Mouse (Mus musculus) kidney, postnatal 10 days (tissue): ENCODE measurements at regions not wholly inside any gene's neighbourhood (a gene's known extent, or its start where the extent isn't known, plus 50 kb on each side); places are given as distances from the start of the nearest gene placed in this dataset.

Source experiments
- DNase-seq: peaks from one replicate; pipeline ENCODE4 v3.0.0; 2021; ENCODE audit warnings: mixed read lengths

DNA sequence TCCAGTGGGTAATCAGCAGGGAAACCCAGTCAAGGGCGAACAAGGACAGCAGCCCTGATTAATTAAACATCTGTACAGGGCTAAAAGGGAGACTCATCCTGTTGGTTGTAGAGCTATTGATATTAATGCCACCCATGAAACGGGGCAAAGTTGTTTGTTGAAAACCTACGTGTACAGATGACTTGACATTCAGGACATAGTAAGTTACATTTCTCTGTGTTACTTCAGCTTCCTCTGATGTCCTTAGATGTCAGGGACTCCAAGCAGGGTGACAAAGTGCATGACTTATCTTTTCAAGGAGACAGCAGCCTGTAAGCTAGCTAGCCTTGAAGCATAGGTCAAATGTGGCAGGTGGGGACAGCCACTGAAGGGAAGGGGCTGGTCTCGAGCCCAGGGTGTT lies 390.5 kb downstream of the Ccdc171 start:
- no peak for DNase-seq

- no peak for DNase-seq
Measured at GRCm38 (mm10) chr4:83917009-83917408, 391.7 kb downstream of the Ccdc171 start.

GRCm38 (mm10) chr4:83918093-83918492 lies 392.7 kb downstream of the Ccdc171 start:
- DNase-seq, result no peak

- DNase-seq, result no peak
Measured at GRCm38 (mm10) chr4:83919041-83919440, 393.7 kb downstream of the Ccdc171 start.

DNA sequence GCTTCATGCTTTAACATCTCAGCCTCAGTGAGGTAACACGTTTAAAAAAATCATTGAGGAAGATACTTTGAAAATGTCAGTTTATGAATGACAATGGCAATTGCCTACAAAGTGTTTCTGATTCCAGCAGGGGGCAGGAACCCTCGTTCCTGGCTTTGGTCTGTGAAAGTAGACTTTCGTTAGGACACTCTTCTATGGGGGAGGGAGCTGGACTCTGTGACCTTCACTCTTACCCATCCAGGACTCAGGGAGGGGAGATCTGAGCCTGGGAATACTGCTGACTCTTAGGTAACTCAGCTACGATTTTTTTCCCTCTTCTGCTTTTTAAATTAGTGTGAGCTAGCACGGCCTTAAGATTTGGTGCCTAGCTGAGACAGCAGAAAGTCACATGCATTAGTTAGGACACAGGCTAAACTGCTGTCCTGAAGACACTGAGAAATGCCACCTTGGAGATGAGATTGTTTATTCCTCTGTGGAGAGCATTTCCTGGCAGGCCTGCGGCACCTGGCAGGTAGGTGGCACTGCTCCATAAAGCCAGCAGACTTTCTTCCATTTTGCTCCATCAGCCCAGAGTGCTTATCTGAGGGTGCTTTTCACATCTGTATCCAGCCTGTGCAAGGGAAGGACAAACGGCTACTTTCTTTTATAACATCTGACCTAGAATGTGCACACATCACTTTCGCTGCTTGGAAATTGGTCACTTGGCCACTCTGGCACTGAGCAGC lies 399.9 kb downstream of the Ccdc171 start:
- peak; percentile 34 for DNase-seq

GRCm38 (mm10) chr4:83926195-83926731 lies 400.9 kb downstream of the Ccdc171 start:
- DNase-seq, result no peak

- no peak for DNase-seq
Measured at GRCm38 (mm10) chr4:83931897-83932654, 406.7 kb downstream of the Ccdc171 start.

DNA sequence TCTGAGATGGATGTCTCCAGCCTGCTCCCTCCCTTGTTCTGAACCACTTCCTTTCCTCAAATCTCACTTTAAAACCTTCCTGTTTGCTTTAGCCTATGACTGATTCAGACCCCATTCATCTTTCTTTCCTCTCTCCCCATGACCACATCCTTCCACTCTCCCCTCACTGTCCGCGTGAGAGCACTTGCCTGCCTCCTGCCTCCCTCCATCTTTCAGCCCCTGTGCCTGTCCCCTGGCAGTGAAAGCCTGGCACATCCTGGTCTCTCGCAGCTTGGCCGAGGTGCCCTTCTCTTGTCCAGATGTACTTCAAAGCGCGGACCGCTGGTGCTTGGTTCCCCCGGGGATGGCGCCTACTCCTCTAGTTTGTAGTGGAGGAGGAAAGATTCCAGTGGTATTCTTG lies 416.3 kb downstream of the Ccdc171 start:
- DNase-seq, result peak; percentile 13

DNA sequence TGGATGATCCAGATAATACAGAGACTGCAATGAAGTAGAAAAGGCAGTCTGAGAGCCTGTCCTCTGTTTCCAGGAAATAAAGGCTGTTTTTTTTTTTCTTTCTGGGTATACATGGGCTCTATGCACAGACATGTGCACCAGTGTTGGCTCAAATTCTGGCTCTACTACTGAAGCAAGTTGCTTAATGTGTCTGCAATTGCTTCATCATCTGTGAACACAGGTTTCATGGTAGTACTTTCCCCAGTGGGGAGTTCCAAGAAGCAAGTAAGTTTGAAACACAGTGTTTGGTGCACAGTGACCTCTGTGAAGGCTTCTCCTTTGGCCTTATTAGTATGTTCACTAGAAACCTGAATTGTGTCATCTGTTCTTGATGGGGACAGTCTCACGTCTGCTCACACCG lies 424.3 kb downstream of the Ccdc171 start:
- DNase-seq, result no peak

DNA sequence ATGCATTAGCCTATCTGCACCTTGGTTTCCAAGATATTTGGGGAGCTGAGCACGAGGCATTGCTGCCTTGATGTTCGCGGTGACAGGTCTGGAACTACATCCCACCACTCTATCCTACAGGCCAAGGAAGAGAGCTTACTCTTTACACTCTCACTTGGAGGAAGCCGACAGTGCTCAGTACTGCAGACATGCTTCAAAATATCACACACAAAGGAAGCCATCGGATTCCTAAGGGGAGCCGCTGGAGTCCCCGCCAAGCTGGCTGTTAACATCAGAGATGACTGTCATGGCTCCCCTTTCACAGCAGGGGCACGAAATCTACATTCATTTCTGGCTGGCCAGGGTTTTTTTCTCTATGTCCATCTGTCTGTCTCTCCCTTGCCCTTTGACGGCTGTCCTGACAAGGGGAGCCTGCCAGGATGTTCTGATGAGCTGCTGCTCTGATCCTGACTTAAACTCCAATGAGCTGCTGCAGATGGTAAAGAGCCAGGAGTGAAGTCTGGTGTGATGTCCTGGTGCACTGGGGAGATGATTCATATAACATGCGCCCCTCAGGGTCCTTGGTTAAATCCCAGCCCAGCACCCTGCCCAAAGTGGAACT lies 425.6 kb downstream of the Ccdc171 start:
- no peak for DNase-seq

- no peak for DNase-seq
Measured at GRCm38 (mm10) chr4:83956252-83956904, 431.0 kb downstream of the Ccdc171 start.

GRCm38 (mm10) chr4:83957217-83957692 lies 431.9 kb downstream of the Ccdc171 start:
- no peak for DNase-seq

- no peak for DNase-seq
Measured at GRCm38 (mm10) chr4:83966898-83967297, 441.6 kb downstream of the Ccdc171 start.

DNA sequence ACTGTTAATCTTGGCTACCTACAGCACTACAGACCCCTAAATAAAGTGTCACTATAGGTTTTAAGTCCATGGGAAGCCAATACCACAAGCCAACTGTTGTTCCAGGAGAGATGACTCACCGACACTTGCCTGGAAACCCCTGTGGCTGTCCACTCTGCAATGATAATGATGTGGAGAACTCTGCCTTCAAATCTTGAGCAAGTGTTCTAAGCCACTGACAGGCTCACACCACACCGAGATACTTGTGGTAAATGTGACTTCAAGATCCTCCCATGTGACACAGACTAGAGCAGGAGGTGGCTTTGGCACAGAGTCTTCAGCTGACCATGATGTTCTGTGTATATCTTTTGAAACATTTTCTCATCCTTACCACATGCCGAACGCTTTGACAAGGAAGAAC lies 447.8 kb downstream of the Ccdc171 start:
- no peak for DNase-seq

GRCm38 (mm10) chr4:83974214-83975012 lies 449.1 kb downstream of the Ccdc171 start:
- DNase-seq, result no peak

GRCm38 (mm10) chr4:83975569-83975968 lies 450.2 kb downstream of the Ccdc171 start:
- DNase-seq, result no peak

GRCm38 (mm10) chr4:83976067-83976466 lies 450.7 kb downstream of the Ccdc171 start:
- no peak for DNase-seq

DNA sequence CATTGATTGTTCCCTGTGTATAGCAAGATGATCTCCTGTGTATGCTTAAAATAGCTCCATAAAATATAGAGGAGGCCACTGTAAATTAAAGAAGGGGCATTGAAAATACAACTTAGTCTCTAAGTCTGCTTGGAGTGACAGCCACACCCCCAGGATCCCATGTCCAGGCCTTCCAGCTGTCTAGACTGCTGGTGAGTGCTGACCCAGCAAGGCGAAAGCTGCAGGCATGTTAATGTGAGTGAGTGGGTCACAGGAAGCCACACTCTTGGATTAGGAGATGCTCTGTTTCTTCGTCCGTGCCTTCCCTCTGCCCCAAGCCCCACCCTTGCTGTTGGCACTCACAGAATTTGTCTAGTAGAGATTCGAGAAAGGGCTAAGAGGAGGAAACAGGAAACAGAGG lies 453.7 kb downstream of the Ccdc171 start:
- no peak for DNase-seq

DNA sequence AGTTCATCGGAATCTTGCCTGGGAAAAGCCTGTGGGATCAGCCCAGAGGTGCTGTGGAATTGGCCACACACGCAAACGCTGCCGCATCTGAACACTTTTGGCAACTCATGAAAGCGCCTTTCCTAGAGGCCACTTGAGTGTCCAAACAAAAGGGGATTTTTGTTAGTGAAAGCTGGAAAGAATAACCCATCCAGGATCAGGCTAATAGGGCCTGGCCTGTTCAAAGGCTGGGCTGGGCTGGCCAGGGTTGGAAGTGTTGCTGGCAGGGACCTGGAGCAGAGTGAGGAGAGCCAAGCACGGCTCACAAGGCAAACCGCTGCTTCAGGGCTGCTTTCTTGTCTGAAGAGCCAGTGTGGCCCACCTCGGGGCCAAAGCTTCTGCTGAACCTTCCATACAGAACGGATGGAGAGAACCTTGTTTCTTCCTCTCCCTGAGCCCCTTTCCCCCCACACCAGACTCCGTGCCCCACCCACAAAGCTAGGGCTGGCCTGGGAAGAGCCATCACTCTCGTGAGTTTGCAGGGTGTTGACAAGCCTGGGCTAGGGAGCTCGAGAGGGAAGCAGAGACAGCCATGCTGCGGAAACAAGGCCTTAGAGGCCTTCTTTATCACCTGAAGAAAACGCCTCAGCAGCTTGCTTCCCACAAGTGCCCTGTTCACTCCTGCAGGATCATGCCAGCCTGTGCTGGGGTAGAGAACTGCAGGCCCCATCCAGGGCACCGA lies 459.5 kb downstream of the Ccdc171 start:
- no peak for DNase-seq

DNA sequence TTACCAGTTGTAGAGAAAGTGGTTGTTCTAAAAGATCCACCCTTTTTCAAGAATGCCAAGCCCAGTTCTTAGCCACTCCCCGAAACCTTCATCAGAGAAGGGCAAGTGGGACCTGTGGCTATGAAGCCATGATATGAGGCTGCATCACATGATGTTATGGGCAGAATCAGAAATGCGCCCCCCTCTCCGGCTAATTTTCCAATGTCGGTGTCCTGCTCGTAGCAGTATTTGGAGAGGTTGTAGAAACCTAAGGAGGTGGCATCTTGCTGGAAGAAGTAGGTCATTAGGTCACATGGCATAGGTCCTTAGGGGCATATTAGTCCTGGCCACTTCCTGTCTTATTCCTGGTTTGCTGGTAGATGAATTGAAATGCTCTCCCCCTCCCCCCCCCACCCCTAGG lies 460.1 kb downstream of the Ccdc171 start:
- no peak for DNase-seq
